Mouse (Mus musculus) T-helper 2 cell (primary cell): ENCODE measurements around the gene Pde6b.

Source experiments
- in situ Hi-C: fragments of 300-600 bp; cut with MboI, MseI; formaldehyde crosslinking; loops from one replicate; pipeline ENCODE4 v1.15.1; 2025; ENCODE audit warnings: high pct_unique_total_duplicates

Pde6b gene

DNA sequence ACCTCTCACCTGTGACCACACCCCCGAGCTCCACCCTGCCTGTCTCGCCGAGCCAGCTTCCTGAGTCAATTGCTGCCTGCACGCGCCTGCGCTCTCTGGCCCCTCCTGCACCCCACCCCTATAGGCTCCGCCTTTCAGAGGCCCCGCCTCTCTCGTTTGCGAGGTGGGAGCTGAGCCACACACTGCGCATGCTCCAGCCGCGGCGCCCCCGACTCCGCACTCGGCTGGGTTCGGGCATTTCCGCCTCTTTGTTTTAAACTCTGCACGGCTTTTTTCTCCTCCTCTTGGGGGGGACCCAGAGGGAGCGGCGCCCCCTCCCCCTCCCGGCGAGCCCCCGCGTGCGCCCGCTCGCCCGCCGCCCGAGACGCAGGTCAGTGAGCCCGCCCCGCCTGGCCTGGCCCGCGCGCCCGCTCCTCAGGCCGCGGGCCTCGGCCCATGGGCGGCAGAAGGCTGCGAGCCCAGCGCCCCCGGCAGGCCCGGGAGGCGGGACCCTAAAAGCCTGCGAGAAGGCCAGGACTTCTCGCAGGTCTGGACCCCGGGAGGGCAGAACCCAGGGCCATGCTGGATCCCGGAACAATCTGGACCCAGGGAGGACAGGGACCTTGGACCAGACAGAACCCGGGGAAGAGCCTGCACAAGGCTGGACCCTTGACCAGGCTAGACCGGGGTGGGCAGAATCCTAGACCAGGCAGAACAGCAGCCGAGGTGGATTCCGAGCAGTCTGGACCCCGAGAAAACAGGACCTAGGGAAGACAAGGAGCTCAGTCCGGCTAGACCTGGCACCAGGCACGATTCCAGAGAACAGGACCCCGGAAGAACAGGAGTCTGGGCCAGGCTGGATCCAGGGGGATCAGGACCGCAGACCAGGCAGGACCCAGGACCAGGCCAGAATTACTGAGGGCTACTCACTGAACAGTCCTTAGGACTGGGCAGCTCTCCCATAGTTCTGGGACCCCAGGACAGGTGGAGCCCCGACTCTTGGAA lies 73.2 kb downstream of the Pde6b start, which contains the start of gene Pcgf3:
Gene Pcgf3 (plus strand): TSS at position 151 of the 984 bp plus-strand sequence.
- in situ Hi-C loops, result loop anchor here (10.0 to 25.0 kb wide), 3 partner anchors 213 to 1651 kb away; partner anchors contain the start of genes 5430403G16Rik, Gtpbp6, Slc26a1 and Zfp605

GRCm38 (mm10) chr5:108462446-108462845 lies 74.3 kb downstream of the Pde6b start:
- in situ Hi-C loops, result loop anchor here (10.0 to 25.0 kb wide), 3 partner anchors 212 to 1650 kb away; partner anchors contain the start of genes 5430403G16Rik, Gtpbp6, Slc26a1 and Zfp605

GRCm38 (mm10) chr5:108465131-108465891 lies 77.1 kb downstream of the Pde6b start:
- in situ Hi-C loops, result loop anchor here (10.0 to 25.0 kb wide), 3 partner anchors 209 to 1647 kb away; partner anchors contain the start of genes 5430403G16Rik, Gtpbp6, Slc26a1 and Zfp605

GRCm38 (mm10) chr5:108466647-108467046 lies 78.5 kb downstream of the Pde6b start:
- in situ Hi-C loops, result loop anchor here (10.0 to 25.0 kb wide), 3 partner anchors 208 to 1646 kb away; partner anchors contain the start of genes 5430403G16Rik, Gtpbp6, Slc26a1 and Zfp605

GRCm38 (mm10) chr5:108469617-108470016 lies 81.4 kb downstream of the Pde6b start:
- in situ Hi-C loops, result loop anchor here (10.0 to 25.0 kb wide), 3 partner anchors 205 to 1643 kb away; partner anchors contain the start of genes 5430403G16Rik, Gtpbp6, Slc26a1 and Zfp605

DNA sequence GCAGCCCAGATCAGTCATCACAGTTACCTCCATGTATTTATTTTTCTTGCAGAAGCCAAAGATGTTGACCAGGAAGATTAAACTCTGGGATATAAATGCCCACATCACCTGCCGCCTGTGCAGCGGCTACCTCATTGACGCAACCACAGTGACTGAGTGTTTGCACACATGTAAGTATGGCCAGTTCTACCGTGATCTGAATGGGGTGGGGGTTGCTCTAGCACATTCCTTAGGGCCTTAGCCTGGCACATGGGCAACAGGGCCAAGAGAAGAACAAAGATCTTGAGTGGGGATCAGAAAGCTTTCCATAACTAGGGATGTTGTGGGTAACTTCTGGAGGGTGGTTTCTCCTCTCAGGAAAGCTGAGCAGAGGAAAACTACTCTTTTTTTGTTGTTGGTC lies 85.5 kb downstream of the Pde6b start:
- in situ Hi-C loops, result loop anchor here (25.0 kb wide), 2 partner anchors 1214 to 1639 kb away; partner anchors contain the start of genes 5430403G16Rik, Gtpbp6 and Zfp605

GRCm38 (mm10) chr5:108475977-108476376 lies 87.8 kb downstream of the Pde6b start:
- in situ Hi-C loops, result no loop called here
